Mouse (Mus musculus) liver, embryonic 12.5 days (tissue): ENCODE measurements around the gene Ndel1. TPM values are rescaled to one million over a fixed set of nuclear protein-coding genes. Genes with fewer than 3 reads are reported as not detected.
A peak's percentile ranks its signal among the peaks of the same experiment; 100 is the strongest.

ENCODE experiments used
- ATAC-seq: fragments of 200-750 bp; cut with Nextera tagmentation; 2 replicates; pipeline ENCODE4 v1.8.0; 2017; ENCODE audit warnings: moderate number of reproducible peaks, mild to moderate bottlenecking, moderate library complexity
- H3K27ac ChIP-seq: fragments of 300-500 bp; sonication (generic); 2 replicates; pipeline ENCODE4 v1.5.1; 2016; ENCODE audit warnings: mild to moderate bottlenecking
- H3K27me3 ChIP-seq: fragments of 300-500 bp; sonication (generic); replicated peaks from 2 replicates; pipeline ENCODE4 v1.6.1; 2016; ENCODE audit warnings: mild to moderate bottlenecking, moderate library complexity
- H3K36me3 ChIP-seq: fragments of 300-500 bp; sonication (generic); 2 replicates; pipeline ENCODE4 v1.6.1; 2016; ENCODE audit warnings: mild to moderate bottlenecking, moderate library complexity
- H3K4me1 ChIP-seq: fragments of 300-500 bp; sonication (generic); 2 replicates; pipeline ENCODE4 v1.6.1; 2016
- H3K4me2 ChIP-seq: fragments of 300-500 bp; sonication (generic); 2 replicates; pipeline ENCODE4 v1.6.1; 2016; ENCODE audit warnings: mild to moderate bottlenecking, moderate library complexity
- H3K4me3 ChIP-seq: fragments of 300-500 bp; sonication (generic); 2 replicates; pipeline ENCODE4 v1.5.1; 2016; ENCODE audit warnings: mild to moderate bottlenecking, moderate library complexity
- H3K9ac ChIP-seq: fragments of 300-500 bp; sonication (generic); 2 replicates; pipeline ENCODE4 v1.6.1; 2016; ENCODE audit warnings: mild to moderate bottlenecking, moderate library complexity
- H3K9me3 ChIP-seq: fragments of 300-500 bp; sonication (generic); replicated peaks from 2 replicates; pipeline ENCODE4 v1.6.1; 2016; ENCODE audit warnings: mild to moderate bottlenecking, moderate library complexity
- WGBS: fragments of 180-500 bp; shearing (Covaris S2); methylation state at CpG from one replicate; pipeline ENCODE4 v1.1.7; 2016; ENCODE audit not compliant: insufficient replicate concordance; 5-methylcytosine and 5-hydroxymethylcytosine counted together
- polyA plus RNA-seq: library from polyadenylated mRNA; unstranded; fragments of >200 nt; fragmentation: Nextera tagmentation; extraction: Ambion mirVana; gene quantifications from 2 replicates; pipeline ENCODE4 v1.2.1, GENCODE M21; 2016

Ndel1 gene
- polyA plus RNA-seq = 40.4 and 42.0 TPM in 2 replicates

DNA sequence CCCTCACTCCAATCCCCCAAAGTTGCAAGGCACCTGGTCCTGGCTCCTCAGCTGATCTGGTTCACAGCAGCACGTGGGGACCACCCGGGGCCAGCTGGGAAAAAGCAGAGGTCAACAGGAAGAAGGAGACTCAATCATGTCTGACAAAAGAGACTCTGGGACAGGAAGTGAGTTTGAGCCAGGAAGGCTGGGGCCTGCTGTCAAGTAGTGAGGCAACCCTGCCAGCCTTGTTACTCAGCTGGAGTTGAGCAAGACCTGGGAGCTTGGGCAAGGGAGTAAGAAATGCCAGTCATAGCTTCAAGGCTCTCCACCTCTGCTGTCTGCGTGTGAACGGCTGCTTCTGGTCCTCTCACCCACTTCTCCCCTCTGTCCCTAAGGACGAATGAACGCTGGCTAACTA, at the start of gene Ndel1:
TSS of gene Ndel1 (minus strand) at position 111 of the 400 bp plus-strand sequence.
- no peak within 1 kb of the TSS for H3K4me2 ChIP-seq
- ATAC-seq = no peak
- WGBS = 33% methylated on average over 6 of the region's 6 CpGs
- H3K36me3 ChIP-seq = no peaks in the 10 kb centered on the region
- no peak within 1 kb of the TSS for H3K4me3 ChIP-seq
- no peaks in the 10 kb centered on the region; the same call in 1 of the 2 replicates for H3K27me3 ChIP-seq
- peak within 1 kb of the TSS; percentile 23; the same call in 1 of the 2 replicates for H3K27ac ChIP-seq
- peaks cover 13% of the 10 kb centered on the region for H3K4me1 ChIP-seq
- H3K9me3 ChIP-seq = no peaks in the 10 kb centered on the region
- H3K9ac ChIP-seq = no peak within 1 kb of the TSS

DNA sequence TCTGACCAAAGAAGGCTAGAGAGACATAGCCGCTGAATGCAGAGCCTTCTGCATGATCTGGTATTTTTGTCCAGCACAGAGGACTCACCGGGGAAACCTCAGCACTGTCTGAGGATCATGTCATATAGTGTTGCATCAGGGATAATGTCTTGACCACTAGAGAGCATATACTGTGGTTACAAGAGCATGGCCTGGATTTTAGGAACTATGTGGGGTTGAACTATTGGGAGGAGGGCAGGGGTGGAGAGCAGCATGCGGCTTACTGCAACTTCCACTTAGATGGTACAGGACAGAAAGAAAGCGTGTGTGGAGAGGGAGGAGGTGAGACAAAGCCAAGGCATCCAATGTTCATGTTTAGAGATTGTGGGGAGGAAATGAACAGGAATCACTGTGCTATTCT, 42.9 kb upstream of the Ndel1 start:
- H3K4me1 ChIP-seq = no peaks in the 10 kb centered on the region
- ATAC-seq = no peak
- no peak overlapping the region for H3K4me3 ChIP-seq
- no peaks in the 10 kb centered on the region for H3K36me3 ChIP-seq
- H3K9me3 ChIP-seq = 0 out of 2 replicates have a peak, but pooled peaks cover 4% of the 10 kb centered on the region
- WGBS = 74% methylated on average over 4 of the region's 4 CpGs
- H3K4me2 ChIP-seq = no peak overlapping the region
- H3K27ac ChIP-seq = no peak overlapping the region
- peaks cover 29% of the 10 kb centered on the region for H3K27me3 ChIP-seq
- no peak overlapping the region for H3K9ac ChIP-seq

DNA sequence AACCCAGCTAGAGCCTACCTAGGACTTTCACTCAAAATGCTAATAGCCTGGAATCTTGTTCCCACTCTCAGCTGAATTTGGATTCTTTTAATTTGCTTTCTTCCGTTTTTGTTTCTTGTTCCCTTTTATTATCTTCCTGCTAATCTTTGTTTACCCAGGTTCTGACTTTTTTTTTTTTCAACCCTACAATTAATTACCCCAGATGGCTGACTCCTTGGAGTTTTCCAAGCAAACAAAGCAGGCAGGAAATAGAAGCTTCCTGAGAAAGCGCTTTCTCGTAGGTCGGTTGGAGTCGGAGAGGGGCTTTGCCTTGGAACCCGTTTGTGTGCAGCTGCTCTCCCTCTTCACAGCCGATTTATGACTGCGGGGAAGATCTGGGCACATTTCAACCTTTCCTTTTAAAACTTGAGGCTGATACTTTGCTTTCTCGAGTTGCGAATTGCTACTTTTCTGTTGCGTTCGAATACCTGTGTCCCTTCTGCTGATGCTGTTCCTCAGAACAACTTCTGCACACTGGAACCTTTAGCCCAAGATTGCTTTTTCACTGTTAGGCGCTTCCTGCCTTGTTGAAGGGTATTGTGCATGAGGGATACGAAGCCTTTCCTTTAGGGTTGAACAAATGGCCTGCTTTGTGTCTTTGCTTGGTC, 40.0 kb upstream of the Ndel1 start:
- H3K4me3 ChIP-seq = no peak overlapping the region

DNA sequence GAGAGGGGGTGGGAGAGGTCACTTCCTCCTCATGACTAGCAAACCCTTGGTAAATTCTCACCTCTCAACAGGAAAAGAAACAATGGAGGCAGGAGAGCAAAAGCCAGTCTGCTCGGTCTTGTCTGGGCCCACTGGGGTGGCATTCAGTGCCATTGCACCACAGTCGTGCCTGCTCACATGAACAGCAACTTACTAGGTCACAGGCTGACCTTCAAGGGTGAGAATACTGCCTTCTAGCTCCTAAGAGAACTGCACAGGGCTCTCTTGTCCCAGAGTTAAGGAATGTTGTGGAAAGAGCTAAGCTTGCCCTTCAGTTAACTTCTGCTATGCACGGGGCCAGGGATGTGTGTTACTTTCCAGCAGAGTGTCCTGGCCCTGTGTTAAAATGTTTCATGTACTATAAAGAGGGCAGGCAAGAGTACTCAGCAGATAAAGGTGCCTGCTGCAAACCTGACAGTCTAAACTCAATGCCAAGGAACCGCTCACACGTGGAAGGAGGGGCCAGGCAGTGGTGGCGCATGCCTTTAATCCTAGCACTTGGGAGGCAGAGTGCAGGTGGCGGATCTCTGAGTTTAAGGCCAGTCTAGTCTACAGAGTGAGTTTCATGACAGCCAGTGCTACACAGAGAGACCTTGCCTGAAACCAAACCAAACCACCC, 37.3 kb upstream of the Ndel1 start:
- H3K36me3 ChIP-seq = peaks cover 35% of the 10 kb centered on the region
- 0 out of 2 replicates have a peak, but pooled peaks cover 4% of the 10 kb centered on the region for H3K9me3 ChIP-seq
- 58% methylated on average over 7 of the region's 7 CpGs for WGBS
- ATAC-seq = no peak
- 0 out of 2 replicates have a peak, but pooled peaks cover 4% of the 10 kb centered on the region for H3K4me1 ChIP-seq
- no peak overlapping the region for H3K4me3 ChIP-seq
- no peak overlapping the region for H3K4me2 ChIP-seq
- peaks cover 26% of the 10 kb centered on the region for H3K27me3 ChIP-seq
- H3K27ac ChIP-seq = no peak overlapping the region
- no peak overlapping the region for H3K9ac ChIP-seq

More for the DNA sequence above, 40.0 kb upstream of the Ndel1 start:
- H3K4me1 ChIP-seq = 0 out of 2 replicates have a peak, but pooled peaks cover 4% of the 10 kb centered on the region
- no peak overlapping the region for H3K27ac ChIP-seq
- H3K9me3 ChIP-seq = 0 out of 2 replicates have a peak, but pooled peaks cover 4% of the 10 kb centered on the region
- 30% methylated on average over 14 of the region's 14 CpGs for WGBS
- H3K36me3 ChIP-seq = peaks cover 9% of the 10 kb centered on the region
- no peak for ATAC-seq
- H3K27me3 ChIP-seq = peaks cover 29% of the 10 kb centered on the region
- H3K9ac ChIP-seq = no peak overlapping the region
- no peak overlapping the region for H3K4me2 ChIP-seq

DNA sequence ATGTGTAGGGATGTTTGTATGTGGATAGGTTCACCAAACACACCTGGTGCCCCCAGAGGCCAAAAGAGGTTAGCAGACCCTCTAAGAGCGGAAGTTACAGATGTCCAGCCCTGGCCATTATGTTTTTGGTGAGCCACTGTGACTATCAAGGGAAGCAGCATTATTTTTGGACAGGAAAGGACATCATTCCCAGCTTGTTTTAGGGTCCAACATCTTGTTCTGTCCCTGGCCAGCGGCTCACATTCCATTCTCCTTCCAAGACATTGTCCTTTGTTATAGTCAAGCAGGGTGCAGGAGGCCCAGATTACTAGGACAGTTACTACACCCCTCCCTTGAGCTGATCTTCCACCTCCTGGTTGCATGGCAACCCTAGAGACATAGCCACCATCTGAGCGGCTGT, 35.6 kb upstream of the Ndel1 start:
- peaks cover 14% of the 10 kb centered on the region for H3K27me3 ChIP-seq
- 74% methylated on average over 3 of the region's 3 CpGs for WGBS
- no peak overlapping the region for H3K4me3 ChIP-seq
- H3K9ac ChIP-seq = 0 out of 2 replicates have a peak overlapping the region, but pooled peaks have one; percentile 27
- ATAC-seq = no peak
- peaks cover 21% of the 10 kb centered on the region for H3K4me1 ChIP-seq
- no peaks in the 10 kb centered on the region for H3K9me3 ChIP-seq
- H3K4me2 ChIP-seq = no peak overlapping the region
- 0 out of 2 replicates have a peak overlapping the region, but pooled peaks have one; percentile 6 for H3K27ac ChIP-seq
- peaks cover 53% of the 10 kb centered on the region for H3K36me3 ChIP-seq

DNA sequence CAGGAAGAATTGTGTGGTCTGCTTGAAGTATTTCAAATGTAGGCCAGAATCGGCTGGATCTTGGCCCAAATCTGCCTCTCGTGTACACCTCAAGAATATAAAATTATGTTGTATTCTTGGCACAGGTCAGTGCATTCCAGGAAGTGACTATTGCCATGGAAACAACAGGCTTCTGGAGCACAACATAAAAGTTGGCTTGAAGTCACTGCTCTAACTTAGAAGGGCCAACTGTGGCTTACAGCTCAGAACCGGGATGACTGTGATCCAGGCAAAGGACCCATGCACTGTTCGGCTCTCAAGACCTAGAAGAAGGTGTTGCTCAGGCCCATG, 34.8 kb upstream of the Ndel1 start:
- no peak overlapping the region for H3K9ac ChIP-seq
- H3K4me2 ChIP-seq = no peak overlapping the region
- H3K27me3 ChIP-seq = peaks cover 6% of the 10 kb centered on the region; the same call in 1 of the 2 replicates
- no peak overlapping the region for H3K27ac ChIP-seq
- no peak overlapping the region for H3K4me3 ChIP-seq
- ATAC-seq = no peak
- H3K36me3 ChIP-seq = peaks cover 53% of the 10 kb centered on the region
- H3K4me1 ChIP-seq = peaks cover 21% of the 10 kb centered on the region
- WGBS = 73% methylated on average over 4 of the region's 4 CpGs
- no peaks in the 10 kb centered on the region for H3K9me3 ChIP-seq

DNA sequence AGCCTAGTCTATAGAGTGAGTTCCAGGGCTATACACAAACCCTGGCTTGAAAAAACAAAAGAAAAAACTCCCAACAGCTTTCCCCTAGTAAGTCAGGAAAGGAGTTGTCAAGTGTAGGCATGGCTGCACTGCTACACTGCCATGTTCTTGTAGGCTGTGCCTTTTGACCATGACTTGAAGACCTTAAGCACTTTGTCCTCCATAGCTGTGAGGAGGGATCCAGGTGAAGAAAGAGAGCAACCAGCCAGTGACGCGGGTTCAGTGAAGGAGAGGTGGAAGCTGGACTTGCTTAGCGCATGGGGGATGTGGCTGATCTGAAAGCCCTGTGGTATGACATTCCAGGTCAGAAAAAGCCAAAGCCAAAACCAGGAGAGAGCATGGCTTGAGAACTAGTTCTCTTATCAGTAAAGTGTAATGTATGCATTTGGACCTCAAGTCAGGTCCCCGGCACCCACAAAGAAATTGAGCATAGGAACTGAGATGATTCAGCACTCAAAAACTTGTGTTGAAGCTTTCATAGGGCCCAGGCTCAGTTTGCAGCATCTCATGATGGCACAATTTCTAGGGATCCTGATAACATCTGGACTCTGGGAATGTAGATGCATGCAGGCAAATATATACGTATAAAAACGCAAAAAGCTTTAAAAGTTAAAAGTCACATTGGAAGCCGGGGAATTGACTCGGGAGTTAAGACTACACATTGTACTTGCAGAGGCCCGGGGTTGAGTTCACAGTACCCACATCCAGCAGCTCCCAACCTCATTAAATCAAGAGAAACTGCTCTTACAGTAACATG, 34.2 kb upstream of the Ndel1 start:
- H3K36me3 ChIP-seq = peaks cover 53% of the 10 kb centered on the region
- no peak overlapping the region for H3K27ac ChIP-seq
- no peak overlapping the region for H3K4me2 ChIP-seq
- H3K9me3 ChIP-seq = no peaks in the 10 kb centered on the region
- no peaks in the 10 kb centered on the region for H3K27me3 ChIP-seq
- no peak for ATAC-seq
- H3K9ac ChIP-seq = no peak overlapping the region
- H3K4me1 ChIP-seq = peaks cover 25% of the 10 kb centered on the region
- 79% methylated on average over 9 of the region's 9 CpGs for WGBS
- no peak overlapping the region for H3K4me3 ChIP-seq

DNA sequence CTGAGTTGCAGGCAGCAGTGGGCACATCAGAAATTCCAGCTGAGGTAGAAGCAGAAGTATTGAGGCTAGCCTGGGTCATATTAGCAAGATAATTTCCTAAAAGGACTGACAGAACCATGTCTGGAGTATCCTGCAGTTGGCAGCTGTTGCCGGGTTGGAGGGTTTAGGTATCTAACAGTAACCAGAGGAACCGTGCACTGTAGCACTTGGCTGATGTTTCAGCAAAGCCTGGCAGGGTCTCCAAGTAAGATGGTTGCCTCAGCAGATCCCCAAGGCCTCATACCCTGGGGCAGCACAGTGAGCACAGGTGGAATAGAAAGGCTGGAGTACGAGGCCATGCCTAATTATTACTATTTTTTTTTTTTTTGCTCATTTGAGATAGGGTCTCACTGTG, 33.5 kb upstream of the Ndel1 start:
- peaks cover 53% of the 10 kb centered on the region for H3K36me3 ChIP-seq
- H3K4me1 ChIP-seq = peaks cover 29% of the 10 kb centered on the region
- no peak for ATAC-seq
- H3K27ac ChIP-seq = no peak overlapping the region; the same call in 1 of the 2 replicates
- 78% methylated on average over 3 of the region's 3 CpGs for WGBS
- H3K4me3 ChIP-seq = no peak overlapping the region
- H3K4me2 ChIP-seq = no peak overlapping the region
- H3K9ac ChIP-seq = no peak overlapping the region
- H3K9me3 ChIP-seq = no peaks in the 10 kb centered on the region
- no peaks in the 10 kb centered on the region for H3K27me3 ChIP-seq

DNA sequence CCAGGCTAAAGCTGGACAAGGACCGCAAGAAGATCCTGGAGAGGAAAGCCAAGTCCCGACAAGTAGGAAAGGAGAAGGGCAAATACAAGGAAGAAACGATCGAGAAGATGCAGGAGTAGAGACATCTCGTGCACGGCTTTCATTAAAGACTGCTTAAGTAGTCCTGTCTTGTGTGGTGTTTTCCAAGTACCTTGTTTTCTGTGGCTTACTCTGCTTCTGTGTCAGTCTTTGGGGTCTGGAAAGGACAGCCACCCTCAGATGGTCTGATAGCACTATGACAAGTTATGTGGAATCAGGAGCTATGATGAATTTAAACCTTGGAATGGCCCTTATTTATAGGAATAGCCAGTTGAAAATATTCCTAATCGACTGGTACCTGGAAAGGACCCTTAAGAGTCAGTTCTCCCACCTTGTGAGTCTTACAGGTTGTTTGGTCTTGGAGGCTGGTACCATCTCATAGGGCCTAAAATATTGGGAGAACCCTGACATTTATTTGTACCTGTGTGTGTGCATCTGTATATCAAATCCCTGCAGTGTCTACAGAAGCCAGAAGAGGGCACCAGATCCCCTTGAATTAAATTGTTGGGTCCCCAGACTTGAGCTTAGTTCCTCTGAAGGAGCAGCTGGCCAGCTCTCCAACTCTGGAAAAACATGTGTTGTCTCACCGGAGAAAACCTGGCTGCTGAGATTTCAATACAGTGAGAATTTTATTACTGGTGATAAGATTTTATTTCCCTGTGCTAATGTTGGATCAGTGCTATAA, 32.9 kb upstream of the Ndel1 start:
- WGBS = 86% methylated on average over 8 of the region's 8 CpGs
- Histone ChIP-seq H3K27me3 (no peaks in the 10 kb centered on the region), H3K36me3 (peaks cover 53% of the 10 kb centered on the region), H3K4me1 (peaks cover 34% of the 10 kb centered on the region), H3K9me3 (no peaks in the 10 kb centered on the region), H3K9ac (no peak overlapping the region), H3K4me3 (no peak overlapping the region), H3K4me2 (no peak overlapping the region), H3K27ac (no peak overlapping the region; the same call in 1 of the 2 replicates)
- ATAC-seq = no peak

DNA sequence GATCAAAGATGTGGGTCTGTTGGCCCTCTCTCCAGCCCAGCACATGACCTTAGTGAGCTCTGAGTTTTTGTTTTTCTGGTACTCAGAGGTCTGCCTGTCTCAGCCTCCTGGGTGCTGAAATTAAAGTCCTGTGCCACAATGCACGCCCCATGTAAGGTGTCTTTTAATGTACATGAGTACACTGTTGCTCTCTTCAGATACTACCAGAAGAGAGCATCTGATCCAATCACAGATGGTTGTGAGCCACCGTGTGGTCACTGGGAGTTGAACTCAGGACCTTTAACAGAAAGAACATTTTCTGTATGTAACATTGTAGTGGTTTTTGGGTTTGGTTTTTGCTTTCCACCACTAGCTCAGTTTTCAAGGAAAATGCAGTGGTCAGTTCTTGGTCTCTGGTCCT, 32.1 kb upstream of the Ndel1 start:
- Histone ChIP-seq H3K36me3 (peaks cover 53% of the 10 kb centered on the region), H3K4me2 (peak overlapping the region; percentile 88; the same call in 1 of the 2 replicates), H3K27me3 (no peaks in the 10 kb centered on the region), H3K9me3 (no peaks in the 10 kb centered on the region), H3K4me1 (peaks cover 42% of the 10 kb centered on the region), H3K27ac (peak overlapping the region; percentile 90), H3K9ac (peak overlapping the region; percentile 15; the same call in 1 of the 2 replicates), H3K4me3 (no peak overlapping the region)
- no peak for ATAC-seq
- WGBS = 75% methylated on average over 2 of the region's 2 CpGs

DNA sequence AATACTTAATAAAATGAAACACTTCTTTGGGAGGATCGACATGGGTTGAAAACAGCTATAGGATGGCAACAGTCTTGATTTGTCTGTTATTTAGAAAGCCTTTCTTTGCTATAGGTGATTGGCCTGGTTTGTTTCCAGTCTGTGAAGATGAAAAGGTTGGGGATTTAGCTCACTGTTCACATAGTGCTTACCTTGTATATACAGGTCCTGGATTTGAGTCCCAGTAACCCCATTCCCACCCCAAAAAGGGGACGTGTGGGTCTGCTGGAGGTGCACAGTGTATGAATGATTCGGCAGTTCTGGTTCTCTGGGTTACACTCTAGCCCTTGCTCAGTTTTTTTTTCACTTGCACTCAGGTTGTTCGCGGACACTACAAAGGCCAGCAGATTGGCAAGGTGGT, 31.2 kb upstream of the Ndel1 start:
- Histone ChIP-seq H3K36me3 (peaks cover 53% of the 10 kb centered on the region), H3K4me3 (peak overlapping the region; percentile 96), H3K27me3 (no peaks in the 10 kb centered on the region), H3K9ac (peak overlapping the region; percentile 96), H3K4me1 (peaks cover 52% of the 10 kb centered on the region), H3K27ac (peak overlapping the region; percentile 90), H3K4me2 (peak overlapping the region; percentile 88), H3K9me3 (no peaks in the 10 kb centered on the region)
- WGBS = 58% methylated on average over 5 of the region's 5 CpGs
- ATAC-seq = no peak
